Mouse (Mus musculus): ENCODE data around the gene Il12rb1. TPM values are rescaled to one million over a fixed set of nuclear protein-coding genes. Genes with fewer than 3 reads are reported as not detected.

Il12rb1 gene
- total and polyA plus RNA-seq, 3 experiments = 0.16 TPM; not detected in 2

DNA sequence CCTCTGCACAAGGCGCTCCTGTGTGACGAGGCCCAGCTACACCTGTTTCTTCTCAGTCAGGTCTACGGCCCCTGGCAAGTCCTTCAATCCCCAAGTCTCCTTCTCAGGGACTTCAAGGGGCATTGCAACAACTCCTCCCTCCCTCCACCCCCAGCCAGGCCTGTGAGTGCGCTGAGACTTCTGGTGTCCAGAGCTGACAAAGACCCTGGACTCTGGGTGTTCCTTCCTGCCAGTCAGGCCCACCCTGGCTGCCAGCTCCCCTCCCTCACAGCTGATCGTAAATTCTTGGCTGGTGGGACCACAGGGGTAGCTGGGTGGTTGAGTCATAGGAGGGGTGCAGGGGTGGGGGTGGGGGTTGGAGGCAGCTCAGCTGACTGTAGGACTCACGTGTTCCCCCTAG lies 43.6 kb downstream of the Il12rb1 start:
- no peak overlapping the region for H3K27ac ChIP-seq
- H3K36me3 ChIP-seq (ENCODE audit: control insufficient read depth, insufficient read depth, low read length) = no peaks in the 10 kb centered on the region
- no peaks in the 10 kb centered on the region for H3K27me3 ChIP-seq (ENCODE audit: control insufficient read depth, insufficient read depth, low read length)
- WGBS = 56% methylated on average over 6 of the region's 6 CpGs
- intact Hi-C loops (cut with DNase I) = no loop called here
- TF ChIP-seq CTCF (IDR thresholded peaks at IDR 0.05) (no peak), POLR2A (IDR thresholded peaks at IDR 0.05; ENCODE audit: insufficient read depth, low read depth, low read length) (no peak), EP300 (IDR thresholded peaks at IDR 0.05; ENCODE audit: insufficient read depth, low read depth, low read length) (no peak)
- H3K4me1 ChIP-seq (ENCODE audit: control insufficient read depth, insufficient read depth, low read length) = peaks cover 2% of the 10 kb centered on the region; the same call in 1 of the 2 replicates
- no peak overlapping the region for H3K4me3 ChIP-seq
- H3K9ac ChIP-seq (ENCODE audit: low read depth, low read length) = no peak overlapping the region
- no peak for DNase-seq
- no peaks in the 10 kb centered on the region for H3K79me2 ChIP-seq (replicated peaks; ENCODE audit: control insufficient read depth, insufficient read depth, low read length)

DNA sequence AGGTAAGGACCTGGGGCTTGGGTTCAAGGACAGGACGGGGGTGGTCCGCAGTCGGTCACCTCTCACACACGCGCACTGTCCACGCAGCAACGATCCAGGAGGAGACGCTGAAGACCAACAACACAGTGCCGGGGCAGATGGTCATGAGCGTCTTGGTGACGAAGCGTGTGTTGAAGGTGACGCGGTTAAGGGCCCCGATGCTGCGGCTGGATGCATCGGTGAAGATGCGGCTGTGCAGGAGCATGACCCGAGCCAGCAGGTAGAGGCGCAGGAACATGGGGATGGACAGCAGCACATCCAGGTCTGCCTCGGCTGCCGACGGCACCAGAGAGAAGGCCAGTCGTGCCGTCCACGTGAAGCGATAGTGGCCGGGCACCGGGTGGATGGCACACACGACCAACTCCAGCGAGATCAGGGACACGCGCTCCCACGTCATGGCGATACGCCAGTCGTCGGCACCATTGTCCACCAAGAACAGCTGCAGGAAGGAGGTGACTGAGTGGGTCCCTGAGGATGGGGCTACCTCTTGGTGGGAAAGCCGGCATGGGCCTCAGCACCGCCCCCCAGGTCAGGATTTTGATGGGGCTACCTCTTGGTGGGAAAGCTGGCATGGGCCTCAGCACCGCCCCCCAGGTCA lies 44.5 kb downstream of the Il12rb1 start:
- H3K27me3 ChIP-seq (ENCODE audit: control insufficient read depth, insufficient read depth, low read length) = no peaks in the 10 kb centered on the region
- peaks cover 2% of the 10 kb centered on the region; the same call in 1 of the 2 replicates for H3K4me1 ChIP-seq (ENCODE audit: control insufficient read depth, insufficient read depth, low read length)
- no peak for DNase-seq
- H3K9ac ChIP-seq (ENCODE audit: low read depth, low read length) = no peak overlapping the region
- H3K4me3 ChIP-seq = no peak overlapping the region
- TF ChIP-seq EP300 (IDR thresholded peaks at IDR 0.05; ENCODE audit: insufficient read depth, low read depth, low read length) (no peak), CTCF (IDR thresholded peaks at IDR 0.05) (no peak), POLR2A (IDR thresholded peaks at IDR 0.05; ENCODE audit: insufficient read depth, low read depth, low read length) (no peak)
- H3K36me3 ChIP-seq (ENCODE audit: control insufficient read depth, insufficient read depth, low read length) = no peaks in the 10 kb centered on the region
- WGBS = 88% methylated on average over 41 of the region's 41 CpGs
- H3K79me2 ChIP-seq (replicated peaks; ENCODE audit: control insufficient read depth, insufficient read depth, low read length) = no peaks in the 10 kb centered on the region
- H3K27ac ChIP-seq = no peak overlapping the region
- intact Hi-C loops (cut with DNase I) = no loop called here

DNA sequence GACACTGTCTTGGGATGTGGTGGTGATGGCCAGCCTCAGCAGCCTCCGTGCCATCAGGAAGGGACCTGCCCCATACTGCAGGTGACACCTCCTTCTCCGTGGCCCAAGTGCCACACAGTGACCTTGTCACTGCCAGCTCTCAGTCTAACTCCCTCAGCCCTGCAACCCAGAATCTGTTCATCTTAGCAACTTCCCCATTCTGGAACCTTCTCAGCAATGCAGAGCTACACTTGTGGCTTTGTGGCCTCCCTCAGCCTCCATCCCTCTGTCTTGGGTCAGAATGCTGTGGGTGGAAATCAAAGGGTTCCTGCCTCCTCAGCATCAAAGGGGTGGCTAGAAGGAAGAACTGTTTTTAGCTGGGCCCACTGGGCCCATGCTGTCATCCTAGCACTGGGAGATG lies 45.6 kb downstream of the Il12rb1 start:
- no peak overlapping the region for H3K27ac ChIP-seq
- no peak overlapping the region for H3K9ac ChIP-seq (ENCODE audit: low read depth, low read length)
- DNase-seq = no peak
- WGBS = 73% methylated on average over 2 of the region's 2 CpGs
- intact Hi-C loops (cut with DNase I) = no loop called here
- H3K4me1 ChIP-seq (ENCODE audit: control insufficient read depth, insufficient read depth, low read length) = peaks cover 2% of the 10 kb centered on the region; the same call in 1 of the 2 replicates
- no peak for TF ChIP-seq EP300 (IDR thresholded peaks at IDR 0.05; ENCODE audit: insufficient read depth, low read depth, low read length)
- no peak for TF ChIP-seq CTCF (IDR thresholded peaks at IDR 0.05)
- no peak for TF ChIP-seq POLR2A (IDR thresholded peaks at IDR 0.05; ENCODE audit: insufficient read depth, low read depth, low read length)
- no peak overlapping the region for H3K4me3 ChIP-seq
- no peaks in the 10 kb centered on the region for H3K27me3 ChIP-seq (ENCODE audit: control insufficient read depth, insufficient read depth, low read length)
- no peaks in the 10 kb centered on the region for H3K79me2 ChIP-seq (replicated peaks; ENCODE audit: control insufficient read depth, insufficient read depth, low read length)
- H3K36me3 ChIP-seq (ENCODE audit: control insufficient read depth, insufficient read depth, low read length) = no peaks in the 10 kb centered on the region

DNA sequence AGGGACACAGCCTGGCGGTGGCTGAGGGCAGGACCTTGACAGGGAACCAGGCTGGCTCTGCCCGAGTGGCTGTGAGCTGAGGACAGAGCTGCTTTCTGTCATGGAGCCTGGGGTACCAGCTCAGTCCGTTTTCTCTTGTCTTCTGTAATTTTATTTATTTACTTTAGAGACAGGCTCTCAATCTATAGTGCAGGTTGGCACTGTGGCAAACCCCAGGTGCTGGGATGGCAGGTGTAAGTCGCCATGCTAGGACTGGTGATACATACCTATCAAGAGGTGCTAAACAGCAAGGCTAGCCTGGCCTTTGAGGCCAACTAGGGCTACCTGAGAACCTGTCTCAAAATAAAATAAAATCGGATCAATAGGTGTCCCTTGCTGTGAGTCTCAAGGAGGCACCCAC lies 47.8 kb downstream of the Il12rb1 start:
- Histone ChIP-seq H3K27ac (no peak overlapping the region), H3K27me3 (ENCODE audit: control insufficient read depth, insufficient read depth, low read length) (no peaks in the 10 kb centered on the region), H3K79me2 (replicated peaks; ENCODE audit: control insufficient read depth, insufficient read depth, low read length) (no peaks in the 10 kb centered on the region), H3K4me3 (no peak overlapping the region), H3K4me1 (ENCODE audit: control insufficient read depth, insufficient read depth, low read length) (peaks cover 2% of the 10 kb centered on the region; the same call in 1 of the 2 replicates), H3K36me3 (ENCODE audit: control insufficient read depth, insufficient read depth, low read length) (no peaks in the 10 kb centered on the region), H3K9ac (ENCODE audit: low read depth, low read length) (no peak overlapping the region)
- 54% methylated on average over 5 of the region's 5 CpGs for WGBS
- no peak for TF ChIP-seq EP300 (IDR thresholded peaks at IDR 0.05; ENCODE audit: insufficient read depth, low read depth, low read length)
- no peak for TF ChIP-seq CTCF (IDR thresholded peaks at IDR 0.05)
- no peak for TF ChIP-seq POLR2A (IDR thresholded peaks at IDR 0.05; ENCODE audit: insufficient read depth, low read depth, low read length)
- intact Hi-C loops (cut with DNase I) = no loop called here
- DNase-seq = no peak

DNA sequence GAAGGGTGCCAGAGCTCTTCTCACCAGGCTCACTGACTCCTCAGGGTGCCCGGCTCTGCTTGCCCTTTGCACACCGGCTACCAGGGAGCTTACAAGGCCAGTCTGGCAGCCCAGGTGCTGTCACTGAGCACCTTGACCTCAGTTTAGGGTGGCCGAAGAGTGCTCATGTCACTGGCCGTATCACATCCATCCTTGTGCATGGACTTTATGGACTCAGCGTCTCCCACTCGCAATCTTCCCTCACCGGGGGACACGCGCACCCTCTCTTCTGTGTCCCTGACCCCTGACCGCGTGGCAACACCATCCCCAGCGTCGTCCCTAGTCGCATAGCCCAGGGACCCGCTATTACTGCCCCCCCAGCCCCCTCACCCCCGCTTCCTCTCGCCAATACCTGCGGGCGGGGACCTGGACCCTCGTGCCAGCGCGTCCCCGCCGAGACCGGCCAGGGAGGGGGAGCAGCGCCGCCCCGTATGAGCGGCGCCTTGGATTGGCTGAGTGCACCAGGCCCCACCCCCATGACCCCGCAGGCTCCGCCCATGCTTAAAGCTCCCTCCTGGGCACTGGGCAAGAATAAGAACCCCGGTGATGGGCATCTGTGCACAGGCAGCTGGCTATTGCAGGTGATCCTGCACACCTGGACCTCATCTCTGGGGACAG lies 48.4 kb downstream of the Il12rb1 start:
- peak overlapping the region; percentile 45 for H3K4me3 ChIP-seq
- H3K4me1 ChIP-seq (ENCODE audit: control insufficient read depth, insufficient read depth, low read length) = peaks cover 2% of the 10 kb centered on the region; the same call in 1 of the 2 replicates
- intact Hi-C loops (cut with DNase I) = no loop called here
- peak; percentile 7; the same call in 1 of the 2 replicates for TF ChIP-seq POLR2A (IDR thresholded peaks at IDR 0.05; ENCODE audit: insufficient read depth, low read depth, low read length)
- no peak for TF ChIP-seq CTCF (IDR thresholded peaks at IDR 0.05)
- peak; percentile 78 to 81 for DNase-seq
- no peaks in the 10 kb centered on the region for H3K79me2 ChIP-seq (replicated peaks; ENCODE audit: control insufficient read depth, insufficient read depth, low read length)
- H3K27me3 ChIP-seq (ENCODE audit: control insufficient read depth, insufficient read depth, low read length) = no peaks in the 10 kb centered on the region
- no peak overlapping the region; the same call in 1 of the 2 replicates for H3K27ac ChIP-seq
- H3K9ac ChIP-seq (ENCODE audit: low read depth, low read length) = peak overlapping the region; percentile 79
- 8% methylated on average over 33 of the region's 33 CpGs for WGBS
- H3K36me3 ChIP-seq (ENCODE audit: control insufficient read depth, insufficient read depth, low read length) = no peaks in the 10 kb centered on the region

DNA sequence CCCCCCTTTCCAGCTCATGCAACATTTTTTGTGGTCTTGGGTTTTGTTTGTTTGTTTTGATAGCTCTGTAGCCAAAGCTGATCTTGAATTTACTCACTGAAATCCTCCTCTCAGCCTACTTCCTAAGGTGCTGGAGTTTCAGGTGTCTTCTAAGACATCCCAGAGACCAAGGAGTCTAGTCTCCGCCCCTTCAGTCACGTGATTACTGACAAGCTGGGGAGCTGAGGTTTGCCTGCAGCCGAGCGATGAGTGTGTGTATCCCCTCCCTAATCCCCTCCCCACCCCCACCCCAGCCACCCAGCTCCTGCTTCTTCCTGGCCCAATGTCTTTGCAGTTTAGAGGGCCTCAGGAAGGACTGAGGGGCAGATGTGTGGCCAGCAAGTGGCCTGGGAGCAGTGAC lies 49.3 kb downstream of the Il12rb1 start:
- Histone ChIP-seq H3K4me3 (no peak overlapping the region), H3K79me2 (replicated peaks; ENCODE audit: control insufficient read depth, insufficient read depth, low read length) (no peaks in the 10 kb centered on the region), H3K27ac (no peak overlapping the region), H3K36me3 (ENCODE audit: control insufficient read depth, insufficient read depth, low read length) (no peaks in the 10 kb centered on the region), H3K27me3 (ENCODE audit: control insufficient read depth, insufficient read depth, low read length) (peaks cover under 1% of the 10 kb centered on the region), H3K4me1 (ENCODE audit: control insufficient read depth, insufficient read depth, low read length) (peaks cover 2% of the 10 kb centered on the region; the same call in 1 of the 2 replicates), H3K9ac (ENCODE audit: low read depth, low read length) (no peak overlapping the region)
- intact Hi-C loops (cut with DNase I) = no loop called here
- no peak for DNase-seq
- WGBS = 46% methylated on average over 4 of the region's 4 CpGs
- TF ChIP-seq EP300 (IDR thresholded peaks at IDR 0.05; ENCODE audit: insufficient read depth, low read depth, low read length) (no peak), POLR2A (IDR thresholded peaks at IDR 0.05; ENCODE audit: insufficient read depth, low read depth, low read length) (no peak), CTCF (IDR thresholded peaks at IDR 0.05) (no peak)
